Mouse (Mus musculus) lung, adult 2 months (tissue): ENCODE measurements around the gene Cpsf4l.

ENCODE experiments used
- CTCF ChIP-seq: fragments of 200-500 bp; IDR thresholded peaks from 2 replicates; pipeline ENCODE4 v1.5.1; 2011; ENCODE audit warnings: mild to moderate bottlenecking, low read length, control low read depth; ENCODE audit not compliant: insufficient read depth
- POLR2A ChIP-seq: fragments of 200-500 bp; IDR thresholded peaks from 2 replicates; pipeline ENCODE4 v1.6.1; 2011; ENCODE audit warnings: low read depth, mild to moderate bottlenecking, control low read depth, low read length, borderline replicate concordance; ENCODE audit errors: extremely low read depth

GRCm38 (mm10) chr11:113731945-113732612 is 22.3 kb upstream of the Cpsf4l start:
- TF ChIP-seq CTCF = 0 out of 2 replicates have a peak, but pooled peaks have one; percentile 13
- TF ChIP-seq POLR2A = no peak
